Mouse (Mus musculus): Measurements from ENCODE around the gene Tax1bp3. TPM values are rescaled to one million over a fixed set of nuclear protein-coding genes. Genes with fewer than 3 reads are reported as not detected.

Gene Tax1bp3
- total and polyA plus RNA-seq, 2 experiments from 2014 or later = 52.2 to 122 TPM

DNA sequence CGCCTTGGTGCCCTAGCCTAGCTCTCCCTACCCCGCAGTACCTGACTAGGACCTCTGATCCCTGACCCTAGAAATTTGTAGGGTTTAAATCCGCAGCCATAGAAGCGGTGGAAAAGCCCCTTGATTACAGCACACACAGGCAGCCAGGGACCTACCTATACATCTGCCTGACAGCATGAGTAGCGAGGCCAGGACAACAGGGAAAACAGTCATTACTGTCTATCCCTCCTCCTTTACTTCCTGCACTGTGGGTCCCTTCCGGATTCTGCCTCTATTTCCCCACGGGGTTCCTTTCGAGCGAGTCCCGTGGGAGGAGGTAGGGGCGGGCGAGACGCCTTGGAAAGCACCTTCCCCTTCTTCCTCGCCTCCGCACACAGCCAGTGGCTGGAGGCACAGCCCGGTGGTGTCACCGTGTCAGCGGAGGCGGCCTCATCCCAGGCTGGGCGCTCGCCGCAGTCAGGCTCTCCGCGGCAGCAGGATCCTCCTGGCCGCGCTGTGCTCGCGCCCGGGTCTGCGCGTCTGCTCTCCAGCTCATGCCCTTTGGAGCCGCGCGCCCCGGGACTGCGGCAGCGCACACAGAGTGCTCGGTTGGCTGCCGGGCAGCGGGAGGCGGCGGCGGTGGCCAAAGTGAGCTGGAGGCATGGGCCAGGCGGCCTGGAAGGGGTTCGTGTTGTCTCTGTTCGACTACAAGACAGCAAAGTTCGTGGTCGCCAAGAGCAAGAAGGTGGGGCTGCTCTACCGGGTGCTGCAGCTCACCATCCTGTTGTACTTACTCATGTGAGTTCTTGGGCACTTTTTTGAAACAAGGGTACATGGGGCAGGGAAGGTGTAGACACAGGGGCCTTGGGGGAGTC is 16.7 kb upstream of the Tax1bp3 start, which contains the start of gene P2rx5:
P2rx5 (plus strand) TSS at position 465 of the 854 bp plus-strand sequence.
- TF ChIP-seq CTCF (IDR thresholded peaks at IDR 0.05; ENCODE audit: low read depth) = no peak
- Histone ChIP-seq H3K4me1 (ENCODE audit: insufficient read depth) (no peaks in the 10 kb centered on the region), H3K27ac (ENCODE audit: low read depth, low read length) (no peak within 1 kb of the TSS), H3K9ac (peak within 1 kb of the TSS; percentile 35), H3K4me3 (ENCODE audit: low read depth, low read length) (peak within 1 kb of the TSS; percentile 37), H3K27me3 (ENCODE audit: insufficient read depth, low read length) (no peaks in the 10 kb centered on the region; the same call in 1 of the 2 replicates), H3K4me2 (ENCODE audit: low read depth) (peak within 1 kb of the TSS; percentile 73), H3K36me3 (ENCODE audit: insufficient read depth) (no peaks in the 10 kb centered on the region), H3K9me3 (ENCODE audit: low read length) (no peaks in the 10 kb centered on the region)
- WGBS = 4% methylated on average over 49 of the region's 49 CpGs
- DNase-seq = no peak
- peak; percentile 50; the same call in 1 of the 2 replicates for ATAC-seq

DNA sequence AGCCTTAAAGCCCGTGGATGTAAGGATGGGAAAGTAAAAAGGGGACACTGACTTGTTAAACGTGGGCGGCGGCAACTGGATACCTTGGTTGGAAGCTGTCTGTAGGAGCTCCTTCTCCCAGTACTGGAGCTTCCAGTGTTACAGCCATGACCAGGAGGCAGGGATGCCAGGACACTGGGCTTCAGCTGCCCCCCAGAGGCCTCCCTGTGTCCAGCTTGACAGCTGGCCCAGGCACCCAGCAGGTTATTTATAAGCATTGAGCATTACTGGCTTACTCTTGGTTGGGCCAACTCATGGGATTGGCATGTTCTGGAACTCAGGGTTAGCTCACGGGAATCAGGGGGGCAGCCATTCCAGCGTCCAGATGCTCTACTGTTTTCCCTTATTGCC is 16.1 kb upstream of the Tax1bp3 start:
- 27% methylated on average over 6 of the region's 6 CpGs for WGBS
- H3K9me3 ChIP-seq (ENCODE audit: low read length) = no peaks in the 10 kb centered on the region
- no peak overlapping the region for H3K27ac ChIP-seq (ENCODE audit: low read depth, low read length)
- ATAC-seq (no peak), DNase-seq (no peak)
- peak overlapping the region; percentile 73 for H3K4me2 ChIP-seq (ENCODE audit: low read depth)
- H3K4me3 ChIP-seq (ENCODE audit: low read depth, low read length) = peak overlapping the region; percentile 37
- H3K4me1 ChIP-seq (ENCODE audit: insufficient read depth) = no peaks in the 10 kb centered on the region
- no peak for TF ChIP-seq CTCF (IDR thresholded peaks at IDR 0.05; ENCODE audit: low read depth)
- no peaks in the 10 kb centered on the region; the same call in 1 of the 2 replicates for H3K27me3 ChIP-seq (ENCODE audit: insufficient read depth, low read length)
- no peaks in the 10 kb centered on the region for H3K36me3 ChIP-seq (ENCODE audit: insufficient read depth)
- H3K9ac ChIP-seq = no peak overlapping the region

DNA sequence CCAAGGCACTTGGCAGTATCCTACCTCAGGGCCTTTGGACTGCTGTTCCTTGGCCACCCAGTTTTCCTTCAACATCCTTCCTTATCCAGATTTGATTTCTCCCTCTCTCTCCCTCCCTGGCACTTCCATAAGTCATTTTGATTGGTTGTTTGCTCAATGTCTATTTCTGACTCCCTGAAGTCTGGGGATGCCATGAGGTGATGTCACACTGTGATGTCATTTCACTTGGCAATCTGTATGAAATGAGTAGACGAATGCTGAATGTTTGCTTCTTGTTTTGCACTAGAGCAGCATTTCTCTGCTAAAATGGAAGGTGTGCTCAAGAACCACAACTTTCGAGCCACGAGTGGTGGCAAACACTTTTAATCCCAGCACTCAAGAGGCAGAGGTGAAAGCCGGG is 15.3 kb upstream of the Tax1bp3 start:
- Histone ChIP-seq H3K36me3 (ENCODE audit: insufficient read depth) (no peaks in the 10 kb centered on the region), H3K4me2 (ENCODE audit: low read depth) (no peak overlapping the region), H3K9me3 (ENCODE audit: low read length) (no peaks in the 10 kb centered on the region), H3K27ac (ENCODE audit: low read depth, low read length) (no peak overlapping the region), H3K9ac (no peak overlapping the region), H3K4me3 (ENCODE audit: low read depth, low read length) (no peak overlapping the region), H3K4me1 (ENCODE audit: insufficient read depth) (no peaks in the 10 kb centered on the region), H3K27me3 (ENCODE audit: insufficient read depth, low read length) (no peaks in the 10 kb centered on the region; the same call in 1 of the 2 replicates)
- WGBS = 83% methylated on average over 4 of the region's 4 CpGs
- no peak for TF ChIP-seq CTCF (IDR thresholded peaks at IDR 0.05; ENCODE audit: low read depth)
- ATAC-seq = no peak
- no peak for DNase-seq

DNA sequence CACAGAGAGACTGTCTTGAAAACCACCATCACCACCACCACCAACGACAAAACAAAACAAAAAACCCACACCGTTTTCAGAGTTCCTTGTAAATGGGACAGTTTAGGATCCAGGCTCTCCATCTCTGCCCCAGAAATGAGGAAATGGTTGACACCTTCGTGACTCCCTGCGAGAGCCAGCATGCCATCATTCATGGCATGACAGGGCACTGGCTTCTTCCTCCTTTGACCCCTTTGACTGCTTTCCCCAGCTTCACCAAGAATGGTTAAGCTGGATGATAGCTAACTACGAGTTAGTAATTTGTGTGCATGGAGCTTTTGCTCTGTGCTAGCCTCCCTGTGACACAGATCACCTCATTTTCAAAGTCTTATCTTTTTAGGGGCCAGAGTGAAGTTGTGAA is 14.6 kb upstream of the Tax1bp3 start:
- ATAC-seq = no peak
- 83% methylated on average over 5 of the region's 5 CpGs for WGBS

DNA sequence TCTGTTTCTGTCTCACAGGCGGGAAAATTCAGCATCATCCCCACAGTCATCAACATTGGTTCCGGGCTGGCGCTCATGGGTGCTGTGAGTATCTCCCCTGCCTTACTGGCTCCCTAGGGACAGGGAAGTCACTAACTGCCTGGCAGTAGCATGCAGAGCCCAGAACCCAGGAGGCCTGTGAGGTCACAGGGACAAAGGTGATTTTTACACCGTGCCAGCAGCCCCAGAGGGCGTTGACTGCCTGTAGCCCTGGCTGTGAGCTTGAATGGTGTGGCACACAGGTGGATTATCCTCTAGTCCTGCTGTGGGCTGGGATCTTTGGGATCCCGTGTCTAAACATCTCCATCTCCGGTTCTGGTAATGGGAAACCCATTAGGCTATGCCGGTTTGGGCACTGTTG is 8.8 kb upstream of the Tax1bp3 start:
- Histone ChIP-seq H3K27ac (ENCODE audit: low read depth, low read length) (no peak overlapping the region), H3K4me1 (ENCODE audit: insufficient read depth) (no peaks in the 10 kb centered on the region), H3K4me2 (ENCODE audit: low read depth) (no peak overlapping the region), H3K9me3 (ENCODE audit: low read length) (no peaks in the 10 kb centered on the region), H3K9ac (no peak overlapping the region), H3K27me3 (ENCODE audit: insufficient read depth, low read length) (no peaks in the 10 kb centered on the region), H3K36me3 (ENCODE audit: insufficient read depth) (peaks cover 9% of the 10 kb centered on the region; the same call in 1 of the 2 replicates), H3K4me3 (ENCODE audit: low read depth, low read length) (no peak overlapping the region)
- ATAC-seq = no peak
- 82% methylated on average over 8 of the region's 8 CpGs for WGBS
- DNase-seq = no peak
- TF ChIP-seq CTCF (IDR thresholded peaks at IDR 0.05; ENCODE audit: low read depth) = no peak

More for the DNA sequence above, 14.6 kb upstream of the Tax1bp3 start:
- Histone ChIP-seq H3K4me1 (ENCODE audit: insufficient read depth) (no peaks in the 10 kb centered on the region), H3K4me2 (ENCODE audit: low read depth) (no peak overlapping the region), H3K27me3 (ENCODE audit: insufficient read depth, low read length) (no peaks in the 10 kb centered on the region; the same call in 1 of the 2 replicates), H3K9ac (no peak overlapping the region), H3K4me3 (ENCODE audit: low read depth, low read length) (no peak overlapping the region), H3K9me3 (ENCODE audit: low read length) (no peaks in the 10 kb centered on the region), H3K36me3 (ENCODE audit: insufficient read depth) (no peaks in the 10 kb centered on the region), H3K27ac (ENCODE audit: low read depth, low read length) (no peak overlapping the region)
- TF ChIP-seq CTCF (IDR thresholded peaks at IDR 0.05; ENCODE audit: low read depth) = no peak
- DNase-seq = no peak

DNA sequence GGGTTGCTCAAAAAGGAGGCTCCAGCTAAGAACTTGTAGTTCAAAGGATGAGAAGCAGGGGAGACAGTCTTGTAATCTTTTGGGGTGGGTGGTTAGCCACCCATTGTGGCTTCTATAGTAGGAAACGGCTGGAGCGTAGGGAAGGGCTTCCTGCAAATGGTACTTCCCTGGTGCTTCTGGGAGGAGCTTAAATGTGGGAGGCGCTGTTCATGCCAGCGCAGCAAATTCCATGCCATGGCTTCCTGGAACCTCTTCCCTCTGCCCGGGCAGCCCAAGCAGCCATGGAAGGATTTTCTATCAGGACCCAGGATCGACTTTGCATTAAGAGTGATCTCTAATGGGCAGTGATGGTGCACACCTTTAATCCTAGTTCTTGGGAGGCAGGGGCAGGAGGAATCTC is 8.3 kb upstream of the Tax1bp3 start:
- WGBS = 86% methylated on average over 6 of the region's 6 CpGs
- no peak for TF ChIP-seq CTCF (IDR thresholded peaks at IDR 0.05; ENCODE audit: low read depth)
- Histone ChIP-seq H3K4me3 (ENCODE audit: low read depth, low read length) (no peak overlapping the region), H3K9ac (no peak overlapping the region), H3K4me2 (ENCODE audit: low read depth) (no peak overlapping the region), H3K36me3 (ENCODE audit: insufficient read depth) (peaks cover 11% of the 10 kb centered on the region; the same call in 1 of the 2 replicates), H3K27ac (ENCODE audit: low read depth, low read length) (no peak overlapping the region), H3K9me3 (ENCODE audit: low read length) (no peaks in the 10 kb centered on the region), H3K4me1 (ENCODE audit: insufficient read depth) (no peaks in the 10 kb centered on the region), H3K27me3 (ENCODE audit: insufficient read depth, low read length) (no peaks in the 10 kb centered on the region)
- no peak for DNase-seq
- no peak for ATAC-seq

DNA sequence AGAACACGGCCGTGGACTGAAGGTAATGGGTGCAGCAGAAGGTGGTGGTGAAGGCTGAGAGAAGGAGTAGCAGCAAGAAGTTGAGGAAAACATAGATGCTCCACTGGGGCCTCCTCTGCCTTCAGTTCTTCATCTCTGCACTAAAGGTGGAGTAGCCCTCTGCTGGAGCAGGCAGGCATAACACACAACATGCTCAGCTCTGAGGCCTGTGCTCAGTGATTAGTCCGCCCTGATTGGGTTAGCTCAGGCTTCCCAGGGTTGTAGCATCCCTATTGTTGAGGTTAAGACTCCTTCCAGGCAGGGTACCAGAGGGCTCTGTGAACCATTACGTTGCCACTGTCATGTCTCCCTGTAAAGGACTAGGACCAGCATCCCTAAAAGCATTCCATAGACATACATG is 7.7 kb upstream of the Tax1bp3 start:
- DNase-seq (peak; percentile 49), ATAC-seq (peak; percentile 80)
- H3K9ac ChIP-seq = no peak overlapping the region
- no peaks in the 10 kb centered on the region for H3K27me3 ChIP-seq (ENCODE audit: insufficient read depth, low read length)
- no peak overlapping the region for H3K27ac ChIP-seq (ENCODE audit: low read depth, low read length)
- TF ChIP-seq CTCF (IDR thresholded peaks at IDR 0.05; ENCODE audit: low read depth) = peak; percentile 77
- WGBS = 47% methylated on average over 4 of the region's 4 CpGs
- H3K4me3 ChIP-seq (ENCODE audit: low read depth, low read length) = no peak overlapping the region
- no peaks in the 10 kb centered on the region for H3K9me3 ChIP-seq (ENCODE audit: low read length)
- H3K36me3 ChIP-seq (ENCODE audit: insufficient read depth) = peaks cover 17% of the 10 kb centered on the region; the same call in 1 of the 2 replicates
- H3K4me2 ChIP-seq (ENCODE audit: low read depth) = no peak overlapping the region
- no peaks in the 10 kb centered on the region for H3K4me1 ChIP-seq (ENCODE audit: insufficient read depth)
